Mouse (Mus musculus) telencephalon, adult 2 months (tissue): Measurements from ENCODE around the gene Tbck.

Experiments
- DNase-seq: peaks from one replicate; pipeline ENCODE4 v3.0.0-alpha.2; 2011; ENCODE audit warnings: low read depth, low spot score

Gene Tbck

GRCm38 (mm10) chr3:132831179-132831873 lies 147.4 kb downstream of the Tbck start:
- no peak for DNase-seq

GRCm38 (mm10) chr3:132835118-132835794 lies 151.3 kb downstream of the Tbck start:
- DNase-seq = no peak

- no peak for DNase-seq
These were observed 153.2 kb downstream of the Tbck start for GRCm38 (mm10) chr3:132837134-132837533.

DNA sequence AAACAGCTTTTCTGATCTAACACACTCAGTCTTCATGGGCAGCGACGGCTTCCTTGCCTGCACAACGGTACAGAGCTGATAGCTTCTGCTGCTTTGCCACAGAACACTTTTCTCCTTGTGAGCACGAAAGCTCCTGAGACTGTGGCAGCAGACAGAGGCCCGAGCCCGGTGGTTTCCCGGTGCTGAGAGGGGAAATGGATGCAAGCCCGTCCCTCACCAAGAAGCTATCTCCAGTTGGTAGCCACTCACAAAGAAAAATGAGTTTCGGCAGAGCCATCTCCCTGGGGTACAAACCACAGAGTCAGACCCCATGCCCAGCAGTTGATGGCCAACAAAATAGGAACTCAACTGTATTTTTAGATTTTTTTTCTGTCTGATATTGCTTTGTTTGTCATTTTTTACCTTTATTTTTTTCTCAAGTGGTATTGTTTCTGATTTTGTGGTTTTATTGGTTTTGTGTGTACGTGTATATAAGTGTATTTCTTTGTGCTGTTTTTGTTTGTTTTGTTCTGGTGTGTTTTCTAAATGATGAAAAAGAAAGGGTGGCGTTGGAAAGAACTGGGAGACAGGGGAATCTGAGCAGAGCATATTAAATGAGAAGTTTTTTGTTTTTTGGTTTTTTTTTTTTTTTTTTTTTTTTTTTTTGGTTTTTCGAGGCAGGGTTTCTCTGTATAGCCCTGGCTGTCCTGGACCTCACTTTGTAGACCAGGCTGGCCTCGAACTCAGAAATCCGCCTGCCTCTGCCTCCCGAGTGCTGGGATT lies 154.9 kb downstream of the Tbck start:
- DNase-seq = no peak

- no peak for DNase-seq
These were observed 155.6 kb downstream of the Tbck start for GRCm38 (mm10) chr3:132839516-132839915.

DNA sequence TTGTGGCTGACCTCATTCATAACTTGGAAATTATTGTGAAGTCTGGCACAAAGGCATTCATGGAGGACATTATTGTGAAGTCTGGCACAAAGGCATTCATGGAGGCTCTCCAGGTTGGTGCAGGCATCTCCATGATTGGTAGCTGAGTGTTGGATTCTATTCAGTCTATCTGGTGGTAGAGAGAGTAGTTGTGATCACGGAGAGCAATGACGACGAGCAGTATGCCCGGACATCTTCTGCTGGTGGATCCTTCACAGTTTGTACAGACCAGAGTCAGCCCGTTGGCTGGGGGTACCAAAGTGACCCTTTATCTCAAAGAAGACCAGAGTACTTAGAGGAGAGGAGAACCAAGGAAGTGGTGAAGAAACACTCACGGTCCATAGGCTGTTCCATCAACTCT lies 158.7 kb downstream of the Tbck start:
- no peak for DNase-seq

- DNase-seq = no peak
These were observed 165.7 kb downstream of the Tbck start for GRCm38 (mm10) chr3:132849669-132850068.

DNA sequence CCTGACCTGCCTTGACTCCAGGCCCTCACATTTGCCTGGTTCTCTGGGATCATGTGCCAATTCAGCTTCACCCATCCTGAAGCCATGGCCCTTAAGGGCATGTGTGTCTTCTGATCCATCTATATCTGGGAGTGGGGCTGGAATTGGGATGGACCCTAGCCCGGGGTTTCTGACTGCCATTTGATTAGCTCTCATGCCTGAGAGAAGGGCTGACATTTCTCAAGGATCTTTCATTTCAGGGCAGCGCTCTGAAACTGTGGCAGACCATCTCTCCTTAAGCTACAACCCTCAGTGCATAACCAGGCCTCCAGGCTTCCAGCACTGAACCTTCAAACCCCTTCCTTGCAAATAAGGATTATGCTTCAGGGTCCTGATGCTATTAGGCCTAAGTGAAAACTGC lies 166.5 kb downstream of the Tbck start:
- no peak for DNase-seq

DNA sequence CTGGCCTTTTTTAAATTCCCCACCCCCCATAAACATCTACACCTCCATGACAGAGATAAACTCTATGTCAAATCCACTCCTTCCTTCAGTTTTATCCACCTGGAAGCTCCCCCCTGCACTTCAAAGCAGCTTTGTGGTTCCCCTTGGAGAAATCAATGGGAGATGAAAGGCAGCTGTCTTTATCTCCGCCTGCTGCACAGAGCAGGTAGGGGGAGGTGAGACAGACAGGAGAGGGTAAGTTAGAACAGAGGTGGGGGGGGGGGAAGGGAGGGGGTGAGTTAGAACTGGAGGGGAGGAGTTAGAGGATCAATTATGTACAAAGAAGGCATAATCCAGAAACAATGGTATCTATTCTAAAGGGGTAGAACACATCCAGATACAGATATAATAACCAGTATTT lies 167.5 kb downstream of the Tbck start:
- no peak for DNase-seq

- no peak for DNase-seq
These were observed 168.1 kb downstream of the Tbck start for GRCm38 (mm10) chr3:132851841-132852728.

DNA sequence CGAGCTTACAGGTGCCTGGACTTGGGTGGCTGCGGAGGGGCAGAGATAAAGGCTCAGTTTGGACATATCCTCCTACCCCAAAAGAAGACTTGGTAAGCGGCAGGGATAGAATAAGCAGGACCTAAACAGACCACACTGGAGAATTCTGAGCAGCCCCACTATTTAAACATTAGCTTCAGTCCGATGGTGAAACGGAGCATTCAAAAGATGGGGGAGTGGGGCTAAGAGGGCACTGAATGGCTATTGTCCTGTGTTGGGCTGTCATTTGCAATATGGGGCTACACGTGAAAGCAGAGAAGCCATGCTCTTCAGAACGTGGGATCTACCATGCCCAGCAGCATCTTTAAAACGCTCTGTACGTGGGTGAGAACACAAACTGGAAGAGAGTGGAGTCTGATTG lies 170.3 kb downstream of the Tbck start:
- no peak for DNase-seq

DNA sequence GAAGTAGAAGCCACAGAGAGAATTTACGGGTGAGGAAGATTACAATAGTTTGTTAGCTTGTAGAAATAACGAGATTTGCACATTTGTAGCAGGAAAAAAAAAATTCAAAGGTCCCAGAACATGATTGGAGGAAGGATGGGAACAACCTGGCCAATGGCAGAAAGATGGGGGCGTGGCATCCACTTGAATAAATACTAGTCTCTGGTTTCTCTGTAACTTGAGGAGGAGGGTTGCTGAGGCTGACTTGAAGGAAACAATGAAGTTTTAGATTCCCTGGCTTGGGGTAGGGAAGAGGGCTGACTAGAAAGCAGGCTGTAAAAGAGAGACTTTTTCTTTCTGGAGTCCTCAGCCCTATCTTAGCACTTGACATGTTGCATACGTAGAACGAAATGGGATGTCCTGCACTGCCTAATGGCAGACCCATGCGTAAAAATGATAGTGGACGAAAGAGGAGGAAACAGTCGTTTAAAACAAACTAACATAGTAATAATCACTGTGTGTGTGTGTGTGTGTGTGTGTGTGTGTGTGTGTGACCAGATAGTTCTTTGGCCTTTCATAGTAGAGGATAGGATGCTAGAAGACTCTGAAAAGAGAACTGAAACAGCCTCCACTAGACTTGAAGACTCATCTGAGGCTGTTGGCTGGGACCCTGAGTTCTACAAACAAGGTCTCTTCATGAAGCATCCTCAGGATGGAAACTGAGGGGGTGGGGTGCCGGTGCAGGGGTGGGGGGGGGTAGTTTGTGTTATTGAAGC lies 171.7 kb downstream of the Tbck start:
- no peak for DNase-seq

- DNase-seq = no peak
These were observed 172.7 kb downstream of the Tbck start for GRCm38 (mm10) chr3:132856651-132857050.

DNA sequence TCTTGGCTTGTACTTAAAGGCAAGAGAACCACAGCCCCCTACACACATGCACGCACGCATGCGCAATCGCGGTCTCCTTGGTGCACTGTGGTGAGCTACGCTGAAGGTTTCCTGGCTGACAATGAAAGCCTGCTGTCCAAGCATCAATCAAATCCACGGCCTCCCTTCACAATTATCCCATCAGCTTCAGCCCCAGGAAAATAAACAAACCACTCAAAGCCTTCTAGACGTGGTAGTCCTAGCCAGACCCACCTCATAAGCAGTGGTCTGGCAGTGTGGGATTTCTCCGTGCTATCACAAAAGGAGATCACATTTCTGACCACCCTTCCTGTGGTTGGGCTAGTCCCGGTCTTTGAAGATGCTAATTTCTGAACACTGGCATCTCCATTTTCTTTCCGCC lies 174.9 kb downstream of the Tbck start:
- no peak for DNase-seq

DNA sequence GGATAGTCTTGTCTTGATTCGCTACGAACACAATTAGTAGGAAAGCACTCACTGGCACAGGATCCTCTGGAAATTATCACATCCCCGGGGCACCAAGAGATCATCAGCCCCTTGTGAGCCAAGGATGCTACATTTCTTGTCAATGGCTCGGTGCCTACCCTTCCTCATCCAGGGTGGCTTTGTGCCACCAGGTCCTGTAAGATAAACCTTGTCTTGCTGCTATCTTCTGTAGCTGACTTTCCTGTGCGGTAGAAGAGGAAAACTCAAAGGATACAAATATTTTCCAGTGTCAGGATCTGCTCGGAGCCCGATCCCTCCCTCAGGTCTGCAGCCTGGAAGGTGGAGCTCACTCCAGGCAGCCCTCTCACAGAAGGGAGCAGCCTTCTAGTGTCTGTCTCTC lies 175.6 kb downstream of the Tbck start:
- DNase-seq = no peak

- DNase-seq = no peak
These were observed 176.9 kb downstream of the Tbck start for GRCm38 (mm10) chr3:132860796-132861195.

GRCm38 (mm10) chr3:132863843-132864242 lies 179.9 kb downstream of the Tbck start:
- no peak for DNase-seq

DNA sequence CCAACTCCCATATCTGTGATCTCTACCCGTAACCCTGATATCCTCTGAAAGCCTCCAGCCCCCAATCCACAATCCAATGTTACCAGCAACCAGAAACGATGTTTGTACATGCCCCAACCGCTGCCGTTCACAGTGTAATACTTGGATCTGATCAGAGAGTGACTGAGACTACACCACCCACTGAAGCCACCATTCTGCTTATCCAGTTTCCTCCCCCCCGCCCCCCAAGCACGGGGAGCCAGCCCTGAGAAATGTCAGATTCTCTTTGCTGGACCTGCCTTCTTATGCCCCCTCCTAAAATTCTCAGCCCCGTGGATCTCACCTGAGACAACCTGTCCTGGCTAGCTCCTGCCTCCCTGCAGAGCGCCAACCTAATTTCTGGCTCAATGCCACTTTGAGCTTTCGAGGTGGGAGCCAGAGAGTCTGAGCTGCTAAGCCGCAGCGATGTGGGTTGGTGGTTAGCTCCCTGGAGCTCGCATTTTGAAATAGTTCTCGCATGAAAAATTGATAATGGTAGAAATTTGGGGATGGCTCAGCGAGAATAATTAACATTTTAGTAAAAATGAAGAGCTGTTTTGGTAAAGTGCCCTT lies 180.5 kb downstream of the Tbck start:
- DNase-seq = no peak

GRCm38 (mm10) chr3:132864986-132865385 lies 181.0 kb downstream of the Tbck start:
- no peak for DNase-seq

DNA sequence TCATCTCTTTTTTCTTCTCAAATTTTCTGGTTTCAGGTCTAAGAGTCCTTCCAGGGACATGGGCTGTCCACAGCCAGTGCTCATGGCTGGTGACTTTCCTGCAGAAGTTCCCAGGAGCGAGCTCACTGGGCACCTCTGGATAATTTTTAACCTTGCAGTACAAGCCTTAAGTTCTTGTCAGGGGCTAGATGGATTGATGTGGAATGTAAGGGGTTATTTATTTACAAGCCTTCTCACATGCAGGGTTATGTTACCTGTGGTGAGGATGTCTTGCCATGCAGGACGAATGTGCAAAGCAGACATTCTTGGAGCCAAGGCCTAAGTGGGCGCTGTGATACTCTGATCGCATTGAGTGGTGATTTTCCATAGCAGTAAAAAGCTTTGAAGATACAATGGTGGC lies 181.7 kb downstream of the Tbck start:
- no peak for DNase-seq

DNA sequence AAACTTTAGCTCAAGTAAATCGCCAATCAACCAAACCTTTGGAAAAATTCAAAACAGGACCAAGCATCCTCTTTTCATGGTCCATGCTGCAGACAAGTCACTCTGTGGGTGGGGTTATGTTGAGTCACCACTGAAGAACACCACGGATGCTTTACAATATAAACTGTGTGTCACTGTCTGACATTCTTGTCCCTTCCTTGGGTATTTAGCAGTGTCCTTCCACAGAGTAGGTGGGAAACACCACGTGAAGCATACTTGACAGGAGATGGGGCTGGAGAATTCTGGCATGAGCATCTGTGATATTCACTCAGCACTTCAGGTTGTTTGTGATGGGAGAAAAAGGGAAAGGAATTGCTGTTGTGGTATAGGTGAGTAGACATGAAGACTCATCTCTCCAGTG lies 183.0 kb downstream of the Tbck start:
- DNase-seq = no peak
